Mouse (Mus musculus) brain, embryonic 14.5 days (tissue): ENCODE data around the gene Adamts13. TPM values are rescaled to one million over a fixed set of nuclear protein-coding genes. Genes with fewer than 3 reads are reported as not detected.

ENCODE experiments used
- DNase-seq: peaks from one replicate; pipeline ENCODE4 v3.0.0-alpha.2; 2011; ENCODE audit warnings: low read depth
- CTCF ChIP-seq: fragments of 200-500 bp; IDR thresholded peaks from 2 replicates; pipeline ENCODE4 v1.5.1; 2012; ENCODE audit warnings: inconsistent platforms, mild to moderate bottlenecking, moderate library complexity, borderline replicate concordance; ENCODE audit not compliant: insufficient read depth, insufficient read length; ENCODE audit errors: extremely low read depth
- POLR2A ChIP-seq: fragments of 200-500 bp; IDR thresholded peaks from 2 replicates; pipeline ENCODE4 v1.6.1; 2012; ENCODE audit warnings: mild to moderate bottlenecking, inconsistent platforms, borderline replicate concordance; ENCODE audit not compliant: poor library complexity, insufficient read depth, insufficient read length, severe bottlenecking; ENCODE audit errors: extremely low read depth
- polyA plus RNA-seq: library from polyadenylated mRNA; depleted of rRNA; stranded (reverse); fragments of >200 nt; gene quantifications from 2 replicates; pipeline ENCODE4 v1.2.3, GENCODE M21; 2012; rRNA removed

Adamts13 gene
- polyA plus RNA-seq, 1 experiment: 0.12 TPM

GRCm38 (mm10) chr2:27044166-27044565 is 71.0 kb downstream of the Adamts13 start:
- TF ChIP-seq CTCF (no peak), POLR2A (no peak)
- no peak for DNase-seq

DNA sequence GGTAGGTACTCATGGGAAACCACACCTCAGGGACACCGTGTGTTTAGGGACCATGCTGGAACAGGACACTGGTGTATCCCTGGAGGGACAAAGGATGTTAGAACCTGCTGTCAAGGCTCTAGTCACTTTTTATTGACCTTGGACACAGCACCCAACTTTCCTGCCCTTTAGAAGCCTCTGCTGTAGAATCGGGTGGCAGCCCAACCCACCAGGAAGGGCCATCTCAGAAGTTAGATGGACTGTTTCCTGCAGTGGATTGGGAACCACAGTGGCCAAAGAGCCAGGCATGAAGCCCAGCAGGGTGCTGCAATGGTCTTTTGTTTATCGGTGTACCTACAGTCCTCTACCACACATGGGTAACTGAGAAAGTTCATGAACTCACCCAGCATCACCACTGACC is 71.4 kb downstream of the Adamts13 start:
- no peak for DNase-seq
- no peak for TF ChIP-seq POLR2A
- TF ChIP-seq CTCF: no peak

GRCm38 (mm10) chr2:27045979-27046770 is 73.0 kb downstream of the Adamts13 start:
- no peak for TF ChIP-seq POLR2A
- TF ChIP-seq CTCF: no peak
- DNase-seq: no peak

DNA sequence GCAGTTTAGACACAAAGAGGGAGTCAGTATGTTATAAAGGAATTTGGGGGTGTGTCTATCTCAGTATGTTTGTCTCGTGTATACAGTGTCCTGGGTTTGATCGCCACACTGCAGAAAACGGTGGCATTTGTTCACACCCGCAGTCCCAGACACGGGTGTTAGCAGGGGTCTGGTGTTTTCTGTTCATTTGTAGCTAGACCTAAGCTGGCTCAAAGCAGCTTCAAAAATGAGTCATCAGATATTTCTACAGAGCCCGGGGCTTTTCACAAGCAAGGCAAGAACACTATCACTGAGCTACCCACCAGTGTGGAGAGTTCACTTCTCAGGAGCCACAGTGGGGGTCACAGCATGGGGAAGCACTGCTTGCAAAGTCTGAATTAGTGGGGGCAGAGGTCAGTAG is 76.2 kb downstream of the Adamts13 start:
- no peak for DNase-seq
- TF ChIP-seq POLR2A (no peak), CTCF (no peak)

DNA sequence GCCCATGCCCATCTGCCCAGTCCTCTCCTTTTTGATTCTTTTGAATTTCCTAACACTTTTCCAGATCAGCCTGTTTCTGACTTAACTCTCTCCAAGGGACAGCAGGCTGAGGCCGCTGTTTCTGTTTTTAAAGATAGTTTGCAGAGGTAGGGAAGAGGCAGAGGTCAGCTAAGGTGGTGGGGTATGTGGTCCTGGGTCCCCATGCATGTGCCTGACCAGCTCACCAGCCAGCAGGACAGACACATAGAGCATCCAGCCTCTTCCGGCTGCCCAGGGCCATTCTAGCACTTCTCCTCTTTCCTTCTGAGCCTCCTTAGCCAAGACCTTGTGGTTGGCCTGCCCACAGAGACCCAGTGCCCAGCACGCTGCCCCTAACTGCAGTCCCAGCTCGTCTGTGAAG is 85.0 kb downstream of the Adamts13 start:
- TF ChIP-seq CTCF (no peak), POLR2A (no peak)
- no peak for DNase-seq

DNA sequence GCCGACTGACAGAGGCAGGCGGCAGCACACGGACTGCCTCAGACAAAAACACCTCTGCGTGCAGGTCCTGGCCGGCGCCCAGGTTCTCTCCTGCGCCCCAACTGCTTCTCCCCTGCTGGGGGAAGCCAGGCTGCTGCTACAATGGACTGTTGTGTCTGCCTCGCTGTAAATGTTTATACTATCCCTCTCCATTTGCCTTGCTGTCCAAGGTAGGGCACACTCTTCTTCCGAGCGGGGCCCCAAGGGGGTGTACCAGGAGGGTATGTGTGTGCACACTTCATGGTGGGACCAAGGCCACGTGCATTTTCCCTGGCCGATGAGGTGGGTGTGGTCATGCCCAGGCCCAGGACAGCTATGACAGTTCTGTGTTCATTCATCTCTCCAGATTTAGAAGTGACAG is 85.5 kb downstream of the Adamts13 start:
- DNase-seq: peak; percentile 26
- TF ChIP-seq CTCF: no peak
- no peak for TF ChIP-seq POLR2A

DNA sequence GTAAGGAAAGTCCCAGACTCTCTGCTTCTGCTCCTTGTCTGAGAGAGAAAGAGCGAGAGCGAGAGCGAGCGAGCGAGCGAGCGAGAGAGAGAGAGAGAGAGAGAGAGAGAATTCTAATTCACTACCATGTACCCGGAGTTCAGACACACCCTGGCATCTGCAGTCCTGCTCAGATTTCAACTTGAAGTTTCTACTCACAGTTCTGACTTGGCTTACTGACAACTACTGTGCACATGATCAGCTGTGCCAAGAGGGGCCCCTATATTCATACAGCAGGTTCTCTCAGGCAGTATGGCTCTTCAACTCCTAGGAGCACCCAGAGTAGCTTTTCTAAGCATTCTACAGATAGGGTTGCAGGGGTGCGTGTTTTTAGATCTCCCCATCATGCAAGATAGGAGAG is 86.0 kb downstream of the Adamts13 start:
- DNase-seq: peak; percentile 16

More for the DNA sequence above, 86.0 kb downstream of the Adamts13 start:
- TF ChIP-seq CTCF: no peak
- TF ChIP-seq POLR2A: no peak

Other genes starting within 250 kb of the Adamts13 start
- gene Abo, start 108.4 kb upstream of the Adamts13 start, polyA plus RNA-seq: not detected in 2 replicates
- 24.6 and 30.1 TPM in 2 replicates for gene Surf6, start 70.5 kb upstream of the Adamts13 start, polyA plus RNA-seq
- 119 and 181 TPM in 2 replicates for gene Med22, start 62.7 kb upstream of the Adamts13 start, polyA plus RNA-seq
- 1,440 and 1,580 TPM in 2 replicates for gene Rpl7a, start 62.7 kb upstream of the Adamts13 start, polyA plus RNA-seq
- 51.2 and 56.7 TPM in 2 replicates for gene Surf2, start 57.0 kb upstream of the Adamts13 start, polyA plus RNA-seq
- gene Surf1, start 56.9 kb upstream of the Adamts13 start, polyA plus RNA-seq: 60.6 and 68.5 TPM in 2 replicates
- gene Surf4, start 39.5 kb upstream of the Adamts13 start, polyA plus RNA-seq: 97.7 and 102 TPM in 2 replicates
- 0.21 and 0.23 TPM in 2 replicates for gene Stkld1, start 39.4 kb upstream of the Adamts13 start, polyA plus RNA-seq
- gene Rexo4, start 9.0 kb upstream of the Adamts13 start, polyA plus RNA-seq: 40.8 and 46.6 TPM in 2 replicates
- gene Cacfd1, start 36.5 kb downstream of the Adamts13 start, polyA plus RNA-seq: 95.9 and 110 TPM in 2 replicates
- 7.2 and 8.2 TPM in 2 replicates for gene Slc2a6, start 54.6 kb downstream of the Adamts13 start, polyA plus RNA-seq
- 0.26 and 0.73 TPM in 2 replicates for gene Mymk, start 98.8 kb downstream of the Adamts13 start, polyA plus RNA-seq
- 12.1 and 14.3 TPM in 2 replicates for gene Adamtsl2, start 106.0 kb downstream of the Adamts13 start, polyA plus RNA-seq
- 5.6 and 7.2 TPM in 2 replicates for gene Fam163b, start 169.1 kb downstream of the Adamts13 start, polyA plus RNA-seq
- gene Dbh, start 191.8 kb downstream of the Adamts13 start, polyA plus RNA-seq: 0.88 and 2.7 TPM in 2 replicates